Mouse (Mus musculus) gonadal fat pad, adult 2 months (tissue): ENCODE measurements at regions not wholly inside any gene's neighbourhood (a gene's known extent, or its start where the extent isn't known, plus 50 kb on each side); places are given as distances from the start of the nearest gene placed in this dataset.

ENCODE experiments used
- DNase-seq: peaks from one replicate; pipeline ENCODE4 v3.0.0-alpha.2; 2012; ENCODE audit warnings: low read depth

- DNase-seq, result no peak
These were observed 455.5 kb upstream of the Fam92a start for GRCm38 (mm10) chr4:12627158-12627871.

GRCm38 (mm10) chr4:12620756-12621270 lies 449.0 kb upstream of the Fam92a start:
- DNase-seq, result no peak

GRCm38 (mm10) chr4:12620059-12620755 lies 448.4 kb upstream of the Fam92a start:
- no peak for DNase-seq

- no peak for DNase-seq
These were observed 444.9 kb upstream of the Fam92a start for GRCm38 (mm10) chr4:12616665-12617064.

- no peak for DNase-seq
These were observed 439.7 kb upstream of the Fam92a start for GRCm38 (mm10) chr4:12611511-12611910.

GRCm38 (mm10) chr4:12601165-12601919 lies 429.5 kb upstream of the Fam92a start:
- no peak for DNase-seq

GRCm38 (mm10) chr4:12595801-12596515 lies 424.1 kb upstream of the Fam92a start:
- no peak for DNase-seq

GRCm38 (mm10) chr4:12592973-12593372 lies 421.2 kb upstream of the Fam92a start:
- no peak for DNase-seq

- DNase-seq, result no peak
These were observed 406.3 kb upstream of the Fam92a start for GRCm38 (mm10) chr4:12578102-12578501.

- DNase-seq, result no peak
These were observed 400.1 kb upstream of the Fam92a start for GRCm38 (mm10) chr4:12571881-12572280.

- no peak for DNase-seq
These were observed 398.9 kb upstream of the Fam92a start for GRCm38 (mm10) chr4:12570689-12571088.

GRCm38 (mm10) chr4:12567643-12568042 lies 395.8 kb upstream of the Fam92a start:
- DNase-seq, result no peak

GRCm38 (mm10) chr4:12563016-12563415 lies 391.2 kb upstream of the Fam92a start:
- no peak for DNase-seq

- no peak for DNase-seq
These were observed 388.7 kb upstream of the Fam92a start for GRCm38 (mm10) chr4:12560546-12560945.

- no peak for DNase-seq
These were observed 388.2 kb upstream of the Fam92a start for GRCm38 (mm10) chr4:12560015-12560414.

- DNase-seq, result no peak
These were observed 385.3 kb upstream of the Fam92a start for GRCm38 (mm10) chr4:12557105-12557504.

- no peak for DNase-seq
These were observed 377.4 kb upstream of the Fam92a start for GRCm38 (mm10) chr4:12549265-12549664.

- no peak for DNase-seq
These were observed 372.1 kb upstream of the Fam92a start for GRCm38 (mm10) chr4:12543906-12544305.

- DNase-seq, result no peak
These were observed 369.7 kb upstream of the Fam92a start for GRCm38 (mm10) chr4:12541508-12541907.

GRCm38 (mm10) chr4:12539184-12539791 lies 367.5 kb upstream of the Fam92a start:
- no peak for DNase-seq

- no peak for DNase-seq
These were observed 366.9 kb upstream of the Fam92a start for GRCm38 (mm10) chr4:12538694-12539121.
